Mouse (Mus musculus) CD4-positive, CD25-positive, alpha-beta regulatory T cell, adult 2 months (primary cell): ENCODE results near the gene Frzb.

ENCODE experiments used
- DNase-seq: peaks from one replicate; pipeline ENCODE4 v3.0.0-alpha.2; 2012; ENCODE audit warnings: low read depth, low spot score

Gene Frzb

GRCm38 (mm10) chr2:80430357-80431053 lies 16.9 kb downstream of the Frzb start:
- DNase-seq = no peak

- no peak for DNase-seq
Measured at GRCm38 (mm10) chr2:80423116-80423515, 24.3 kb downstream of the Frzb start.

GRCm38 (mm10) chr2:80421990-80422389 lies 25.4 kb downstream of the Frzb start:
- no peak for DNase-seq

- DNase-seq = no peak
Measured at GRCm38 (mm10) chr2:80416286-80416685, 31.1 kb downstream of the Frzb start.

GRCm38 (mm10) chr2:80414387-80414786 lies 33.0 kb downstream of the Frzb start:
- no peak for DNase-seq

GRCm38 (mm10) chr2:80413124-80413523 lies 34.3 kb downstream of the Frzb start:
- DNase-seq = no peak

- DNase-seq = no peak
Measured at GRCm38 (mm10) chr2:80409893-80410574, 37.4 kb downstream of the Frzb start.

- no peak for DNase-seq
Measured at GRCm38 (mm10) chr2:80404770-80405169, 42.7 kb downstream of the Frzb start.

GRCm38 (mm10) chr2:80398595-80399099 lies 48.8 kb downstream of the Frzb start:
- DNase-seq = no peak

GRCm38 (mm10) chr2:80396864-80397263 lies 50.6 kb downstream of the Frzb start:
- no peak for DNase-seq

- DNase-seq = no peak
Measured at GRCm38 (mm10) chr2:80396057-80396456, 51.4 kb downstream of the Frzb start.

GRCm38 (mm10) chr2:80388341-80388740 lies 59.1 kb downstream of the Frzb start:
- DNase-seq = no peak

GRCm38 (mm10) chr2:80387668-80388067 lies 59.8 kb downstream of the Frzb start:
- no peak for DNase-seq

- no peak for DNase-seq
Measured at GRCm38 (mm10) chr2:80386255-80386654, 61.2 kb downstream of the Frzb start.

GRCm38 (mm10) chr2:80384447-80384846 lies 63.0 kb downstream of the Frzb start:
- no peak for DNase-seq

- DNase-seq = no peak
Measured at GRCm38 (mm10) chr2:80379848-80380247, 67.6 kb downstream of the Frzb start.

- DNase-seq = no peak
Measured at GRCm38 (mm10) chr2:80374892-80375291, 72.5 kb downstream of the Frzb start.

GRCm38 (mm10) chr2:80371458-80371857 lies 76.0 kb downstream of the Frzb start:
- no peak for DNase-seq
